Mouse (Mus musculus) megakaryocyte, embryonic 14.5 days (primary cell): ENCODE measurements around the gene Reep3.

Experiments used
- FLI1 ChIP-seq: IDR thresholded peaks from 2 replicates; pipeline ENCODE4 v1.6.1; 2012; ENCODE audit warnings: low read length, inconsistent platforms, mixed read lengths
- GATA1 ChIP-seq: IDR thresholded peaks from 3 replicates; pipeline ENCODE4 v1.6.1; 2012; ENCODE audit warnings: mixed read lengths, low read length, inconsistent platforms, borderline replicate concordance

GRCm38 (mm10) chr10:67053475-67053874 is 43.3 kb downstream of the Reep3 start:
- no peak for TF ChIP-seq GATA1
- TF ChIP-seq FLI1 = no peak
